Mouse (Mus musculus): ENCODE measurements at regions not wholly inside any gene's neighbourhood (a gene's known extent, or its start where the extent isn't known, plus 50 kb on each side); places are given as distances from the start of the nearest gene placed in this dataset.

- TF ChIP-seq CTCF (IDR thresholded peaks at IDR 0.05; ENCODE audit: borderline replicate concordance, insufficient read depth, low read depth, low read length), result no peak
- no peak for TF ChIP-seq POLR2A (IDR thresholded peaks at IDR 0.05; ENCODE audit: borderline replicate concordance, insufficient read depth, low read length)
- 54% methylated on average over 2 of the region's 2 CpGs for WGBS
- no peak overlapping the region for H3K4me3 ChIP-seq (replicated peaks; ENCODE audit: insufficient read depth, low read depth, low read length)
- H3K27ac ChIP-seq (ENCODE audit: insufficient read depth, low read length), result no peak overlapping the region
- H3K27me3 ChIP-seq (ENCODE audit: control insufficient read depth, insufficient read depth, low read length), result no peaks in the 10 kb centered on the region
- no peak for DNase-seq
- no peaks in the 10 kb centered on the region for H3K4me1 ChIP-seq (ENCODE audit: control insufficient read depth, insufficient read depth, low read length)
Observed at GRCm38 (mm10) chr13:90584766-90585165, 320.4 kb downstream of the Atp6ap1l start.

DNA sequence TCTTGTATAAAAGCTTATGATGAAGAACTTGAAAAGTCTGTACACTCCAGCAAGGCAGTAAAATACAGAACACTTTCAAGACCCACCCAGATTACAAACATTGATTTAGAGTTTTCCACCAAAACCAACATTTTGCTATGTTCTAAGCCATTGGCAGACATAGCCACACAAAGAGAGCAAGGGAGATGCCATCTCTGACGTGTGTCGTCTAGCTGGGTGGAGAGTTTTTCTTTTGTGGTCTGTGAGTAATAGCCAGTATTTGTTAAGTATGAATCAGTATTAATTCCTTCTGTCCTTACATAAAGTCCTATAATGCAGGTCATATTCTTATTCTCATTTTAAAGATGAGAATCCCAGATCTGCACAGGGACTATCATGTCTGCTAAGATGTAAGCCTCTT lies 329.8 kb downstream of the Atp6ap1l start:
- WGBS, result 90% methylated on average over 2 of the region's 2 CpGs

DNA sequence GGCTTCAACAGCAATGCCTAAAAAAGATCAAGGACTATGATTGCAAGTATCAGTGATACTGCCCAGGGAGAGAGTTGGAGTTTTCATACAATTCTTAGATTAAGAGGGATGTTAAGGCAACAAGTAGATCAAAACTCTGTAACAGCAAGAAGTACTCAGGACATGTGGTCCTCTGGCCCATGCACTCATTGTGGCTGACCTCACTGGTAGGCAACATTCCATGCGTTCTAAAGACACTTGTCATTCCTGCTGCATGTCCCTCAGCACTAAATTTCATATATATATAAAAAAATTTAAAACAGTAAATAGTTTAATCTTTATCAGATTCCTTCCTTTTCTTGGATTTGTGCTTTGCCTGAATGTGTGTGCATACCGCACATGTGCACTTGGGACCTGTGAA lies 332.6 kb downstream of the Atp6ap1l start:
- Histone ChIP-seq H3K27me3 (ENCODE audit: control insufficient read depth, insufficient read depth, low read length) (no peaks in the 10 kb centered on the region), H3K4me1 (ENCODE audit: control insufficient read depth, insufficient read depth, low read length) (no peaks in the 10 kb centered on the region), H3K27ac (ENCODE audit: insufficient read depth, low read length) (no peak overlapping the region), H3K4me3 (replicated peaks; ENCODE audit: insufficient read depth, low read depth, low read length) (no peak overlapping the region)
- TF ChIP-seq POLR2A (IDR thresholded peaks at IDR 0.05; ENCODE audit: borderline replicate concordance, insufficient read depth, low read length) (no peak), CTCF (IDR thresholded peaks at IDR 0.05; ENCODE audit: borderline replicate concordance, insufficient read depth, low read depth, low read length) (no peak)
- no peak for DNase-seq
- 88% methylated on average over 2 of the region's 2 CpGs for WGBS

More for the DNA sequence above, 329.8 kb downstream of the Atp6ap1l start:
- Histone ChIP-seq H3K4me3 (replicated peaks; ENCODE audit: insufficient read depth, low read depth, low read length) (no peak overlapping the region), H3K27ac (ENCODE audit: insufficient read depth, low read length) (no peak overlapping the region), H3K4me1 (ENCODE audit: control insufficient read depth, insufficient read depth, low read length) (no peaks in the 10 kb centered on the region), H3K27me3 (ENCODE audit: control insufficient read depth, insufficient read depth, low read length) (no peaks in the 10 kb centered on the region)
- no peak for DNase-seq
- TF ChIP-seq POLR2A (IDR thresholded peaks at IDR 0.05; ENCODE audit: borderline replicate concordance, insufficient read depth, low read length), result no peak
- no peak for TF ChIP-seq CTCF (IDR thresholded peaks at IDR 0.05; ENCODE audit: borderline replicate concordance, insufficient read depth, low read depth, low read length)

DNA sequence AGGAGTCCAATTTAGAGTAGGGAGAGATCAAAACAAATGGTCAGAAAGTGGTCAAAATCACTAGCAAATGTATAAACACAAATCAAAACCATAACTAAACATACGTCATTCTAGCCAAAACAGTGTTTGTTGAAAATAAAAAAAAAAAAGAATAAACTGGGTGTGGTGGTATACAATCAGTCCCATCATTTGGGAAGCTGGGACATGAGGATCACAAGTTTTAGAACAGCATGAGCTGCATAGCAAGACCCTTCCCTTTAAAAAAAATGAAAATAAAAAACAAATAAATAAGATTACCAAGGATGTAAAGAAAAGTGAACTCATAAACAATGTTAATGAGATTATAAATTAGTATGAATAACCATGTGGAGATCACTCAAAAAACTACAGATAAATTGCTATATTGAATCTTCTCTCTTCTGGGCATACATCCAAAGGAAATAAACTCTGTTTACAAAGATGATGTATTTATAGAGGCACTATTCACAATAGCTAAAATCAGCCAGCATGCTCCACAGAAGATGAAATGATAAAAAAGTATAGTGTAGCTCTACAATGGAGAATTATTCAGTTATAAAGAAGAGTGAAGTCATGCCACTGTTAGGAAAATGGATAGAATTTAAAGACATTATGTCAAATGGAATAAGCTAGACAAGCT lies 341.8 kb downstream of the Atp6ap1l start:
- WGBS, result 83% methylated on average over 1 of the region's 1 CpGs
- DNase-seq, result no peak
- no peak overlapping the region for H3K4me3 ChIP-seq (replicated peaks; ENCODE audit: insufficient read depth, low read depth, low read length)
- no peaks in the 10 kb centered on the region for H3K27me3 ChIP-seq (ENCODE audit: control insufficient read depth, insufficient read depth, low read length)
- no peak for TF ChIP-seq CTCF (IDR thresholded peaks at IDR 0.05; ENCODE audit: borderline replicate concordance, insufficient read depth, low read depth, low read length)
- TF ChIP-seq POLR2A (IDR thresholded peaks at IDR 0.05; ENCODE audit: borderline replicate concordance, insufficient read depth, low read length), result no peak
- H3K4me1 ChIP-seq (ENCODE audit: control insufficient read depth, insufficient read depth, low read length), result no peaks in the 10 kb centered on the region
- no peak overlapping the region for H3K27ac ChIP-seq (ENCODE audit: insufficient read depth, low read length)

DNA sequence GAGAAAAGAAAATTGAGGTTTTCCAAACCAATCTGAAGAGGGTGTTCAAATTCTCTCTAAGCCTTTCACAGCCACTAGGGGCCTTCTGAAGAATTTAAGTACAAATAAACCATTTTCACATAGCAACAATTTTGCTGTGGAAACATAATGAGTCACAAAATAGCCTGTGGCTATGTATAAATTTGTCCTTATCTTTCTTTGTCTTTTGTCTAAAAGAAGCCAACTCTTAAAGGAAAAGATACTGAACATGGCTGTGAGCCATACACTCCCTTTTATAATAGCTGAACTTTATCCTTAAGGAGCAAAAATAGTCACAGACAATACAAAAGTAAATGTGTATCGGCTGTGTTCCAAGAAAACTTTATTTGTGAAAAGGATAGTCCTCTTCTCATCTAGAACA lies 345.1 kb downstream of the Atp6ap1l start:
- DNase-seq, result no peak
- no peaks in the 10 kb centered on the region for H3K27me3 ChIP-seq (ENCODE audit: control insufficient read depth, insufficient read depth, low read length)
- no peak overlapping the region for H3K4me3 ChIP-seq (replicated peaks; ENCODE audit: insufficient read depth, low read depth, low read length)
- WGBS, result 84% methylated on average over 1 of the region's 1 CpGs
- no peak overlapping the region for H3K27ac ChIP-seq (ENCODE audit: insufficient read depth, low read length)
- H3K4me1 ChIP-seq (ENCODE audit: control insufficient read depth, insufficient read depth, low read length), result no peaks in the 10 kb centered on the region
- no peak for TF ChIP-seq POLR2A (IDR thresholded peaks at IDR 0.05; ENCODE audit: borderline replicate concordance, insufficient read depth, low read length)
- no peak for TF ChIP-seq CTCF (IDR thresholded peaks at IDR 0.05; ENCODE audit: borderline replicate concordance, insufficient read depth, low read depth, low read length)

DNA sequence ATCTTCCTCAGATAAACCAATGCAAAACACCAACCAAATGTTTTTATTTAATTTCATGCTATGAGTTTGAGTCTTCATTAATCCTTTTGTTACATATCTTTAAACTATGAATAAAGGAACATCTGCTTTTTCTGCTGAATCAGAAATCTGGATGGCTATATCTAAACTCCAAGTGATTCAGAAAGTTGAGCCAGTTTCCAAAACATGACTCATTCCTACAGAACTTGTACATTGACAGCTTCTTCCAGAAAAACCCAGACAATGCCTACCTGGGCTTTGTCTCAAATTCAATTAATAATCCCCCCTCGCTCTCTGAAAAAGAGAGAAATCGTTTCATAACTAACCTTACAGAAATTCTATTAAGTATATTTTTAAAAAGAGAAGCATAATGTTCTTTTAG lies 345.7 kb downstream of the Atp6ap1l start:
- no peaks in the 10 kb centered on the region for H3K27me3 ChIP-seq (ENCODE audit: control insufficient read depth, insufficient read depth, low read length)

GRCm38 (mm10) chr13:90551166-90551565 lies 354.0 kb downstream of the Atp6ap1l start:
- H3K27ac ChIP-seq (ENCODE audit: insufficient read depth, low read length), result no peak overlapping the region
- H3K4me1 ChIP-seq (ENCODE audit: control insufficient read depth, insufficient read depth, low read length), result no peaks in the 10 kb centered on the region
- no peak overlapping the region for H3K4me3 ChIP-seq (replicated peaks; ENCODE audit: insufficient read depth, low read depth, low read length)
- no peaks in the 10 kb centered on the region for H3K27me3 ChIP-seq (ENCODE audit: control insufficient read depth, insufficient read depth, low read length)
- WGBS, result 73% methylated on average over 2 of the region's 2 CpGs
- no peak for TF ChIP-seq POLR2A (IDR thresholded peaks at IDR 0.05; ENCODE audit: borderline replicate concordance, insufficient read depth, low read length)
- DNase-seq, result no peak

More for the DNA sequence above, 345.7 kb downstream of the Atp6ap1l start:
- Histone ChIP-seq H3K4me1 (ENCODE audit: control insufficient read depth, insufficient read depth, low read length) (no peaks in the 10 kb centered on the region), H3K4me3 (replicated peaks; ENCODE audit: insufficient read depth, low read depth, low read length) (no peak overlapping the region), H3K27ac (ENCODE audit: insufficient read depth, low read length) (no peak overlapping the region)
- no peak for DNase-seq
- whole genome bisulfite sequencing, result 96% methylated on average over 2 of the region's 2 CpGs
- no peak for TF ChIP-seq CTCF (IDR thresholded peaks at IDR 0.05; ENCODE audit: borderline replicate concordance, insufficient read depth, low read depth, low read length)
- no peak for TF ChIP-seq POLR2A (IDR thresholded peaks at IDR 0.05; ENCODE audit: borderline replicate concordance, insufficient read depth, low read length)

DNA sequence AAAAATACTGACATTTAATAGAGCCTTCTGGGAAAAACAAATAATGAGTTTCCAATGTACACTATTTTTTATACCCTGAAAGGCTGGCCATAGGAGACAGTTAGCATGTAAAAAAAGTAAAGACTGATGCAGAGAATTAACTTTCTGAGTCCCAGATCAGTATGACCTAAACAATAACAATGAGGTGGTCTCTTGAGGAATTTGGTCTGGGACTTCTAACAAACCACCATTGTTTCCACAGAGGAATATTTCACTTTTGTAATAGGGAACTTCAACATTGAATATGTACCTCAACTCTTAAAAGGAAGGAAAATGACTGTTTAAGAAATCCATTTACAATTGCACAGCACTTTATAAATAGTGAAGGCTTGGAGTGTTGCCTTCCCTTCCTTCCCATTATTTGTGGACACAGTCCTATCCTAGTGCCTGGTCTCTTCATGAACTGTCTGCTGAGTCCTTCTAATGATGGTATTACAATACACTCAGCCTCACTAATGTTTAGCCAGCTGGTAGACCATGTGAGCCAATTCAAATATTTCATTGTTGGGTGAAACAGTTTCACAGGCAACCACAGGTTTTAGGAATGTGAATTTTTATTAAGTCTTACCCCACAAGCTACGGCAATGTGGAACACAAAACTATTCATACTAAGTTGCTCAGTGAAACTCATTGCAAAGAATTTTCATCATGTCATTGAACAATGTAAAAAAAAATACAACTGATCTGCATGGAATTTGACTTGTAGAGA lies 358.7 kb downstream of the Atp6ap1l start:
- DNase-seq, result no peak
- H3K4me1 ChIP-seq (ENCODE audit: control insufficient read depth, insufficient read depth, low read length), result no peaks in the 10 kb centered on the region
- no peak for TF ChIP-seq CTCF (IDR thresholded peaks at IDR 0.05; ENCODE audit: borderline replicate concordance, insufficient read depth, low read depth, low read length)
- TF ChIP-seq POLR2A (IDR thresholded peaks at IDR 0.05; ENCODE audit: borderline replicate concordance, insufficient read depth, low read length), result no peak
- 51% methylated on average over 1 of the region's 1 CpGs for WGBS
- H3K4me3 ChIP-seq (replicated peaks; ENCODE audit: insufficient read depth, low read depth, low read length), result no peak overlapping the region
- no peaks in the 10 kb centered on the region for H3K27me3 ChIP-seq (ENCODE audit: control insufficient read depth, insufficient read depth, low read length)
- H3K27ac ChIP-seq (ENCODE audit: insufficient read depth, low read length), result no peak overlapping the region
